Mouse (Mus musculus) embryonic facial prominence, embryonic 10.5 days (tissue): Measurements from ENCODE around the gene Tsga10ip. TPM values are rescaled to one million over a fixed set of nuclear protein-coding genes. Genes with fewer than 3 reads are reported as not detected.
"Not testable (repeated sequence)": the region's sequence is repeated elsewhere in the genome, so short reads cannot be mapped to it uniquely, and the experiment has no call there.

Experiments
- DNase-seq: peaks from one replicate; pipeline ENCODE4 v3.0.0-alpha.2; 2017; ENCODE audit warnings: low spot score
- H3K27ac ChIP-seq: fragments of 300-500 bp; sonication (generic); replicated peaks from 2 replicates; pipeline ENCODE4 v1.5.1; 2016; ENCODE audit warnings: mild to moderate bottlenecking
- H3K27me3 ChIP-seq: fragments of 300-500 bp; sonication (generic); replicated peaks from 2 replicates; pipeline ENCODE4 v1.6.1; 2016; ENCODE audit warnings: low read depth, mild to moderate bottlenecking; ENCODE audit not compliant: poor library complexity, severe bottlenecking
- H3K36me3 ChIP-seq: fragments of 300-500 bp; sonication (generic); replicated peaks from 2 replicates; pipeline ENCODE4 v1.6.1; 2016; ENCODE audit warnings: mild to moderate bottlenecking, moderate library complexity
- H3K4me1 ChIP-seq: fragments of 300-500 bp; sonication (generic); 2 replicates; pipeline ENCODE4 v1.6.1; 2016
- H3K4me3 ChIP-seq: fragments of 300-500 bp; sonication (generic); 2 replicates; pipeline ENCODE4 v1.5.1; 2016; ENCODE audit warnings: mild to moderate bottlenecking, moderate library complexity
- H3K9me3 ChIP-seq: fragments of 300-500 bp; sonication (generic); 2 replicates; pipeline ENCODE4 v1.6.1; 2016; ENCODE audit warnings: mild to moderate bottlenecking
- WGBS: fragments of 180-500 bp; shearing (Covaris S2); methylation state at CpG from one replicate; pipeline ENCODE4 v1.1.7; 2016; 5-methylcytosine and 5-hydroxymethylcytosine counted together
- polyA plus RNA-seq: library from polyadenylated mRNA; unstranded; fragments of >200 nt; fragmentation: Nextera tagmentation; extraction: Ambion mirVana; gene quantifications from 2 replicates; pipeline ENCODE4 v1.2.1, GENCODE M21; 2016

Tsga10ip gene
- polyA plus RNA-seq, 1 experiment from 2014 or later, result 0.72 TPM

GRCm38 (mm10) chr19:5374177-5374576 lies 28.1 kb downstream of the Tsga10ip start:
- H3K27me3 ChIP-seq, result no peaks in the 10 kb centered on the region
- no peak for DNase-seq
- H3K4me3 ChIP-seq, result no peak overlapping the region
- no peak overlapping the region for H3K27ac ChIP-seq
- no peaks in the 10 kb centered on the region for H3K4me1 ChIP-seq
- WGBS, result 88% methylated on average over 4 of the region's 4 CpGs
- H3K9me3 ChIP-seq, result no peaks in the 10 kb centered on the region
- H3K36me3 ChIP-seq, result peaks cover 96% of the 10 kb centered on the region

- Histone ChIP-seq H3K4me1 (peaks cover 10% of the 10 kb centered on the region), H3K36me3 (peaks cover 96% of the 10 kb centered on the region), H3K27me3 (no peaks in the 10 kb centered on the region), H3K27ac (no peak overlapping the region), H3K9me3 (no peaks in the 10 kb centered on the region), H3K4me3 (no peak overlapping the region)
- 90% methylated on average over 7 of the region's 7 CpGs for WGBS
- no peak for DNase-seq
These were observed 29.6 kb downstream of the Tsga10ip start for GRCm38 (mm10) chr19:5372724-5373123.

- Histone ChIP-seq H3K27me3 (no peaks in the 10 kb centered on the region), H3K4me1 (peaks cover 14% of the 10 kb centered on the region), H3K4me3 (no peak overlapping the region), H3K27ac (no peak overlapping the region), H3K36me3 (peaks cover 79% of the 10 kb centered on the region), H3K9me3 (no peaks in the 10 kb centered on the region)
- no peak for DNase-seq
- WGBS, result 91% methylated on average over 3 of the region's 3 CpGs
These were observed 31.4 kb downstream of the Tsga10ip start for GRCm38 (mm10) chr19:5370932-5371331.

- Histone ChIP-seq H3K9me3 (no peaks in the 10 kb centered on the region), H3K4me1 (peaks cover 20% of the 10 kb centered on the region), H3K27ac (peak overlapping the region; percentile 99), H3K4me3 (peak overlapping the region; percentile 97), H3K36me3 (peaks cover 74% of the 10 kb centered on the region), H3K27me3 (no peaks in the 10 kb centered on the region)
- peak; percentile 19 for DNase-seq
- WGBS, result 11% methylated on average over 11 of the region's 11 CpGs
These were observed 34.9 kb downstream of the Tsga10ip start for GRCm38 (mm10) chr19:5367455-5367854.

GRCm38 (mm10) chr19:5367053-5367359 lies 35.3 kb downstream of the Tsga10ip start, which contains the start of gene Banf1:
Banf1 (minus strand) TSS chr19:5367168.
- Histone ChIP-seq H3K27ac (peak within 1 kb of the TSS; percentile 99), H3K9me3 (no peaks in the 10 kb centered on the region), H3K36me3 (peaks cover 69% of the 10 kb centered on the region), H3K4me3 (peak within 1 kb of the TSS; percentile 97), H3K27me3 (no peaks in the 10 kb centered on the region), H3K4me1 (peaks cover 20% of the 10 kb centered on the region)
- DNase-seq, result no peak
- under 1% methylated on average over 33 of the region's 33 CpGs for WGBS

- peaks cover 63% of the 10 kb centered on the region for H3K36me3 ChIP-seq
- WGBS, result under 1% methylated on average over 92 of the region's 92 CpGs
- H3K4me3 ChIP-seq, result peak within 1 kb of the TSS; percentile 97
- no peaks in the 10 kb centered on the region for H3K27me3 ChIP-seq
- peak within 1 kb of the TSS; percentile 99 for H3K27ac ChIP-seq
- H3K4me1 ChIP-seq, result peaks cover 20% of the 10 kb centered on the region
- peak; percentile 97 for DNase-seq
- no peaks in the 10 kb centered on the region for H3K9me3 ChIP-seq
These were observed 35.9 kb downstream of the Tsga10ip start, which contains the start of gene Eif1ad for GRCm38 (mm10) chr19:5366175-5367052. Eif1ad (plus strand) TSS chr19:5366741.

GRCm38 (mm10) chr19:5365751-5366150 lies 36.6 kb downstream of the Tsga10ip start:
- Histone ChIP-seq H3K4me1 (peaks cover 20% of the 10 kb centered on the region), H3K4me3 (peak overlapping the region; percentile 97), H3K9me3 (no peaks in the 10 kb centered on the region), H3K27me3 (no peaks in the 10 kb centered on the region), H3K27ac (peak overlapping the region; percentile 99), H3K36me3 (peaks cover 57% of the 10 kb centered on the region)
- no peak for DNase-seq
- 18% methylated on average over 11 of the region's 11 CpGs for WGBS

- H3K27me3 ChIP-seq, result no peaks in the 10 kb centered on the region
- H3K9me3 ChIP-seq, result no peaks in the 10 kb centered on the region
- WGBS, result 91% methylated on average over 2 of the region's 2 CpGs
- no peak overlapping the region for H3K27ac ChIP-seq
- DNase-seq, result no peak
- peaks cover 47% of the 10 kb centered on the region for H3K36me3 ChIP-seq
- H3K4me3 ChIP-seq, result 0 out of 2 replicates have a peak overlapping the region, but pooled peaks have one; percentile 11
- H3K4me1 ChIP-seq, result peaks cover 20% of the 10 kb centered on the region
These were observed 38.2 kb downstream of the Tsga10ip start for GRCm38 (mm10) chr19:5364124-5364523.

GRCm38 (mm10) chr19:5362186-5362585 lies 40.1 kb downstream of the Tsga10ip start:
- H3K9me3 ChIP-seq, result no peaks in the 10 kb centered on the region
- peaks cover 7% of the 10 kb centered on the region for H3K4me1 ChIP-seq
- peaks cover 33% of the 10 kb centered on the region for H3K36me3 ChIP-seq
- no peak overlapping the region for H3K27ac ChIP-seq
- H3K27me3 ChIP-seq, result no peaks in the 10 kb centered on the region
- H3K4me3 ChIP-seq, result no peak overlapping the region
- 87% methylated on average over 2 of the region's 2 CpGs for WGBS
- DNase-seq, result no peak

- Histone ChIP-seq H3K4me3 (no peak overlapping the region), H3K27me3 (no peaks in the 10 kb centered on the region), H3K27ac (no peak overlapping the region), H3K4me1 (no peaks in the 10 kb centered on the region; the same call in 1 of the 2 replicates), H3K9me3 (no peaks in the 10 kb centered on the region), H3K36me3 (0 out of 2 replicates have a peak, but pooled peaks cover 7% of the 10 kb centered on the region)
- DNase-seq, result no peak
- no CpG with 5 or more reads among the region's 1 CpGs for WGBS
These were observed 46.2 kb downstream of the Tsga10ip start for GRCm38 (mm10) chr19:5356080-5356479.

- 79% methylated on average over 2 of the region's 2 CpGs for WGBS
- peaks cover 18% of the 10 kb centered on the region for H3K27me3 ChIP-seq
- H3K4me1 ChIP-seq, result peaks cover 6% of the 10 kb centered on the region
- H3K27ac ChIP-seq, result no peak overlapping the region
- no peak overlapping the region for H3K4me3 ChIP-seq
- DNase-seq, result no peak
- no peaks in the 10 kb centered on the region for H3K9me3 ChIP-seq
- no peaks in the 10 kb centered on the region for H3K36me3 ChIP-seq
These were observed 48.7 kb downstream of the Tsga10ip start for GRCm38 (mm10) chr19:5353609-5354008.

GRCm38 (mm10) chr19:5349502-5349873 lies 52.8 kb downstream of the Tsga10ip start, which contains the start of gene Cst6:
Cst6 (minus strand) TSS chr19:5349574.
- Histone ChIP-seq H3K27me3 (peaks cover 25% of the 10 kb centered on the region), H3K4me3 (peak within 1 kb of the TSS; percentile 58)
- H3K27ac ChIP-seq, H3K9me3 ChIP-seq, H3K4me1 ChIP-seq, H3K36me3 ChIP-seq, DNase-seq: not testable (repeated sequence)
- 66% methylated on average over 6 of the region's 6 CpGs for WGBS
